Mouse (Mus musculus) forebrain, embryonic 10.5 days (tissue): ENCODE measurements at regions not wholly inside any gene's neighbourhood (a gene's known extent, or its start where the extent isn't known, plus 50 kb on each side); places are given as distances from the start of the nearest gene placed in this dataset.

Experiments used
- DNase-seq: peaks from one replicate; pipeline ENCODE4 v3.0.0-alpha.2; 2017; ENCODE audit warnings: low spot score; ENCODE audit errors: extremely low spot score
- H3K27ac ChIP-seq: fragments of 300-500 bp; sonication (generic); 2 replicates; pipeline ENCODE4 v1.5.1; 2016; ENCODE audit warnings: mild to moderate bottlenecking
- H3K27me3 ChIP-seq: fragments of 300-500 bp; sonication (generic); 2 replicates; pipeline ENCODE4 v1.6.1; 2016; ENCODE audit warnings: mild to moderate bottlenecking; ENCODE audit not compliant: poor library complexity, severe bottlenecking
- H3K36me3 ChIP-seq: fragments of 300-500 bp; sonication (generic); replicated peaks from 2 replicates; pipeline ENCODE4 v1.6.1; 2016; ENCODE audit warnings: mild to moderate bottlenecking, moderate library complexity
- H3K4me1 ChIP-seq: fragments of 300-500 bp; sonication (generic); 2 replicates; pipeline ENCODE4 v1.6.1; 2016
- H3K4me3 ChIP-seq: fragments of 300-500 bp; sonication (generic); 2 replicates; pipeline ENCODE4 v1.5.1; 2016; ENCODE audit warnings: mild to moderate bottlenecking, moderate library complexity
- H3K9me3 ChIP-seq: fragments of 300-500 bp; sonication (generic); 2 replicates; pipeline ENCODE4 v1.6.1; 2016; ENCODE audit warnings: mild to moderate bottlenecking, moderate library complexity
- WGBS: fragments of 180-500 bp; shearing (Covaris S2); methylation state at CpG from one replicate; pipeline ENCODE4 v1.1.7; 2016; 5-methylcytosine and 5-hydroxymethylcytosine counted together

- no peak overlapping the region for H3K27ac ChIP-seq
- H3K36me3 ChIP-seq, result no peaks in the 10 kb centered on the region
- H3K27me3 ChIP-seq, result no peaks in the 10 kb centered on the region
- no peaks in the 10 kb centered on the region for H3K4me1 ChIP-seq
- H3K9me3 ChIP-seq, result no peaks in the 10 kb centered on the region
- no peak for DNase-seq
- no peak overlapping the region for H3K4me3 ChIP-seq
- 79% methylated on average over 4 of the region's 4 CpGs for WGBS
Observed at GRCm38 (mm10) chr3:83640433-83640832, 125.7 kb upstream of the Sfrp2 start.

GRCm38 (mm10) chr3:83663716-83664115 is 102.4 kb upstream of the Sfrp2 start:
- Histone ChIP-seq H3K27ac (no peak overlapping the region), H3K9me3 (no peaks in the 10 kb centered on the region), H3K4me3 (no peak overlapping the region), H3K36me3 (no peaks in the 10 kb centered on the region), H3K4me1 (no peaks in the 10 kb centered on the region), H3K27me3 (no peaks in the 10 kb centered on the region)
- DNase-seq, result no peak
- 84% methylated on average over 1 of the region's 1 CpGs for WGBS

GRCm38 (mm10) chr3:83676147-83676546 is 90.0 kb upstream of the Sfrp2 start:
- H3K9me3 ChIP-seq, result no peaks in the 10 kb centered on the region

DNA sequence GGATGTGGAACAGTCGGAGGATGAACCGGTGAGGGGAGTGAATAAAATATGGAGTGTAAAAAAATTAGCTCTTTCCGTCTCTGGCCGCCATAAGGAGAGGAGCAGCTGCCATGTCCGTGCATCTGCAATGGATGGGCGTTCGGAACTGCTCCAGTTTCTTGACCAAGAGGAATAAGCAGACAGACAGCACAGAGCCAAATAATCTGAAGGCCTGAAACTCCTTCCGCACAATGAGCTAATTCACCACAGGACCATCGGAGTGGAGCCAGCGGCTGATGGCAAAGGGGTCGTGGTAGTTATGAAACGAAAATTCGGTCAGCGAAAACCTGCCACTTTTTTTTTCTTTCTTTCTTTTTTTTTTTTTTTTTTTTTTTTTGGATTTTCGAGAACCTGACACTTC is 79.5 kb upstream of the Sfrp2 start:
- Histone ChIP-seq H3K27ac (no peak overlapping the region), H3K27me3 (no peaks in the 10 kb centered on the region), H3K4me1 (no peaks in the 10 kb centered on the region), H3K36me3 (no peaks in the 10 kb centered on the region), H3K4me3 (no peak overlapping the region), H3K9me3 (no peaks in the 10 kb centered on the region)
- no peak for DNase-seq
- WGBS, result 96% methylated on average over 15 of the region's 15 CpGs

More at GRCm38 (mm10) chr3:83676147-83676546, 90.0 kb upstream of the Sfrp2 start:
- 89% methylated on average over 5 of the region's 5 CpGs for WGBS
- Histone ChIP-seq H3K36me3 (no peaks in the 10 kb centered on the region), H3K27ac (no peak overlapping the region), H3K4me1 (no peaks in the 10 kb centered on the region), H3K27me3 (no peaks in the 10 kb centered on the region), H3K4me3 (no peak overlapping the region)
- DNase-seq, result no peak

DNA sequence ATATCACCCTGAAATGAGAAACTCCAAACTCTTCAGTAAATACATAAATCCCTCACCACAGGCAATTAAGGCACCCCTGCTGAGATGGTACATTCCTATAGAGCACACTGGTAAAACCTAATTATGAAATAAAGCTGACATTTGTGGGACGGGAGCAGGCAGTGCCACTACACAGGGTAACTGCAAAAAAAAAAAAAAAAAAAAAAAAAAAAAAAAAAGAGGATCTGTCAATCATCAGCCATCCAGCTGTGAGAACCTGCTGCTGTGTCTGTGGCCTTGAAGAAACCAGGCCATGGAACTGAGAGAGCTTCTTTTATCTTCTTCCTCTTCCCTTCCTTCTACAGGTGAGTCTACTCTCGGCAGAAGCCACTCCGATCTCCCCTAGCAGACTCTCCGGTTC is 78.6 kb upstream of the Sfrp2 start:
- H3K9me3 ChIP-seq, result no peaks in the 10 kb centered on the region
- no peak overlapping the region for H3K27ac ChIP-seq
- WGBS, result 84% methylated on average over 4 of the region's 4 CpGs
- DNase-seq, result no peak
- H3K4me3 ChIP-seq, result no peak overlapping the region
- H3K4me1 ChIP-seq, result no peaks in the 10 kb centered on the region
- H3K36me3 ChIP-seq, result no peaks in the 10 kb centered on the region
- no peaks in the 10 kb centered on the region for H3K27me3 ChIP-seq

- Histone ChIP-seq H3K27me3 (no peaks in the 10 kb centered on the region), H3K9me3 (no peaks in the 10 kb centered on the region), H3K4me1 (no peaks in the 10 kb centered on the region), H3K36me3 (no peaks in the 10 kb centered on the region), H3K4me3 (no peak overlapping the region), H3K27ac (no peak overlapping the region)
- no peak for DNase-seq
- WGBS, result 84% methylated on average over 12 of the region's 12 CpGs
Observed at GRCm38 (mm10) chr3:83689068-83689976, 76.8 kb upstream of the Sfrp2 start.

DNA sequence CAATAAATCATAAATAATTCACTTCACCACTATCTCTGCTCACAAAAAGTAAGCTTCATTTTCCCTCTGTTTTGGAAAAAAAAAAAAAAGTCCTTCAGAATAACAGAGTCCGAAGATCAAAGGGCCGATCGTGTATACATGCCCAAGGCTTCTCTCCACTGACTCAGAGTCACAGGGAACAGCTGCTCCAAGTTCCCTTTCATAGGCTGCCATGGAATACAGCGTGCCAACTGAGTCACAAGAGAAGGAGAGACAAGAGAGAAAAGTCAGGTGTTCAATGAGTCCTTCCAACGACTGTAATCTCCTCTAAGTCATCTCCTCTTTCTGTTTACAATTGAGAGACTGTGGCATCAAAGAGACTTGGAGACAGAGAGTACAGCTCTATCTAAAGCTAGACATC is 71.6 kb upstream of the Sfrp2 start:
- H3K9me3 ChIP-seq, result no peaks in the 10 kb centered on the region
- H3K4me3 ChIP-seq, result no peak overlapping the region
- no peaks in the 10 kb centered on the region for H3K36me3 ChIP-seq
- DNase-seq, result no peak
- no peak overlapping the region for H3K27ac ChIP-seq
- H3K4me1 ChIP-seq, result no peaks in the 10 kb centered on the region
- no peaks in the 10 kb centered on the region for H3K27me3 ChIP-seq
- WGBS, result 85% methylated on average over 5 of the region's 5 CpGs

DNA sequence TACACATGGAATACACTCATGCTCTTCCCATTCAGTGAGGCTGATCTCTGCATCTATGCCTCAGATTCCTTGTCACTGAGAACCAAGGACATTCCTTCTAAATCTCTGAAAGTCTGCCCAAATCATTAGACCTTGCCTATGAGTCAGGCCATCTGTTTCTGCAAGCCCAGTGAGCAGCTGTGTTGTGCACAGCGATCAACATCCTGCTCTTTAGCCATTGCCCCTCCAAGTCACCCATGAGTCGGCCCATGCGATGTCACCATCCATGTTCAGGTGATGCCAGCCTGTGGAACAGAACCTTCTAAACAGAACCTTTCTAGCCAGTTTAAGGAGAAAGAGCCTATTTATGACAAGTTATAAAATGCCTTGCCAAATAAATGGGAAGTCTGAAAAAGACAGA is 66.4 kb upstream of the Sfrp2 start:
- H3K27me3 ChIP-seq, result no peaks in the 10 kb centered on the region
- 93% methylated on average over 3 of the region's 3 CpGs for WGBS
- H3K9me3 ChIP-seq, result no peaks in the 10 kb centered on the region
- H3K36me3 ChIP-seq, result no peaks in the 10 kb centered on the region
- no peak overlapping the region for H3K27ac ChIP-seq
- no peak for DNase-seq
- H3K4me1 ChIP-seq, result no peaks in the 10 kb centered on the region
- H3K4me3 ChIP-seq, result no peak overlapping the region

- peak; percentile 32 for DNase-seq
- H3K36me3 ChIP-seq, result no peaks in the 10 kb centered on the region
- H3K4me3 ChIP-seq, result no peak overlapping the region
- H3K27me3 ChIP-seq, result no peaks in the 10 kb centered on the region
- H3K27ac ChIP-seq, result no peak overlapping the region
- no peaks in the 10 kb centered on the region for H3K9me3 ChIP-seq
- WGBS, result 46% methylated on average over 1 of the region's 1 CpGs
- no peaks in the 10 kb centered on the region for H3K4me1 ChIP-seq
Observed at GRCm38 (mm10) chr3:83701075-83701474, 65.0 kb upstream of the Sfrp2 start.

- no peak overlapping the region for H3K4me3 ChIP-seq
- WGBS, result 92% methylated on average over 11 of the region's 11 CpGs
- H3K4me1 ChIP-seq, result 0 out of 2 replicates have a peak, but pooled peaks cover 2% of the 10 kb centered on the region
- no peaks in the 10 kb centered on the region for H3K36me3 ChIP-seq
- no peak overlapping the region for H3K27ac ChIP-seq
- H3K9me3 ChIP-seq, result no peaks in the 10 kb centered on the region
- DNase-seq, result no peak
- H3K27me3 ChIP-seq, result no peaks in the 10 kb centered on the region
Observed at GRCm38 (mm10) chr3:83704559-83704958, 61.6 kb upstream of the Sfrp2 start.

- Histone ChIP-seq H3K36me3 (no peaks in the 10 kb centered on the region), H3K4me3 (no peak overlapping the region), H3K27me3 (no peaks in the 10 kb centered on the region), H3K27ac (no peak overlapping the region), H3K9me3 (no peaks in the 10 kb centered on the region), H3K4me1 (0 out of 2 replicates have a peak, but pooled peaks cover 2% of the 10 kb centered on the region)
- 95% methylated on average over 6 of the region's 6 CpGs for WGBS
- DNase-seq, result no peak
Observed at GRCm38 (mm10) chr3:83705253-83705652, 60.9 kb upstream of the Sfrp2 start.

GRCm38 (mm10) chr3:83706531-83707243 is 59.4 kb upstream of the Sfrp2 start:
- H3K9me3 ChIP-seq, result no peaks in the 10 kb centered on the region
- no peaks in the 10 kb centered on the region for H3K36me3 ChIP-seq
- no peak overlapping the region for H3K27ac ChIP-seq
- H3K27me3 ChIP-seq, result no peaks in the 10 kb centered on the region
- WGBS, result 80% methylated on average over 13 of the region's 13 CpGs
- H3K4me3 ChIP-seq, result no peak overlapping the region
- DNase-seq, result no peak
- peaks cover 12% of the 10 kb centered on the region for H3K4me1 ChIP-seq

GRCm38 (mm10) chr3:83707278-83707677 is 58.8 kb upstream of the Sfrp2 start:
- Histone ChIP-seq H3K27ac (no peak overlapping the region), H3K36me3 (no peaks in the 10 kb centered on the region), H3K9me3 (no peaks in the 10 kb centered on the region), H3K4me3 (no peak overlapping the region), H3K4me1 (peaks cover 12% of the 10 kb centered on the region), H3K27me3 (no peaks in the 10 kb centered on the region)
- no peak for DNase-seq
- WGBS, result 91% methylated on average over 7 of the region's 7 CpGs
